Mouse (Mus musculus): ENCODE measurements around the gene Pold2. TPM values are rescaled to one million over a fixed set of nuclear protein-coding genes. Genes with fewer than 3 reads are reported as not detected.
"Not testable (repeated sequence)": the region's sequence is repeated elsewhere in the genome, so short reads cannot be mapped to it uniquely, and the experiment has no call there.

Pold2 gene
- polyA plus RNA-seq, 1 experiment from 2014 or later: 27.0 TPM

GRCm38 (mm10) chr11:5897230-5897629, 19.1 kb upstream of the Pold2 start:
- ATAC-seq (no peak), DNase-seq (no peak)
- H3K4me2 ChIP-seq (ENCODE audit: low read depth, low read length): no peak overlapping the region
- H3K9me3 ChIP-seq (ENCODE audit: low read length): no peaks in the 10 kb centered on the region
- peaks cover 36% of the 10 kb centered on the region for H3K27me3 ChIP-seq (ENCODE audit: insufficient read depth, low read length)
- TF ChIP-seq EP300 (IDR thresholded peaks at IDR 0.05; ENCODE audit: low read depth): no peak
- TF ChIP-seq CTCF (IDR thresholded peaks at IDR 0.05; ENCODE audit: low read depth): no peak
- 14% methylated on average over 16 of the region's 16 CpGs for WGBS (ENCODE audit: insufficient replicate concordance)
- no peak overlapping the region for H3K9ac ChIP-seq (replicated peaks)
- no peak overlapping the region for H3K27ac ChIP-seq (ENCODE audit: low read depth)
- no peaks in the 10 kb centered on the region for H3K36me3 ChIP-seq (replicated peaks; ENCODE audit: insufficient read depth, low read length)
- H3K4me3 ChIP-seq (ENCODE audit: low read depth, low read length): no peak overlapping the region
- H3K4me1 ChIP-seq (ENCODE audit: insufficient read depth): peaks cover 4% of the 10 kb centered on the region; the same call in 1 of the 2 replicates

DNA sequence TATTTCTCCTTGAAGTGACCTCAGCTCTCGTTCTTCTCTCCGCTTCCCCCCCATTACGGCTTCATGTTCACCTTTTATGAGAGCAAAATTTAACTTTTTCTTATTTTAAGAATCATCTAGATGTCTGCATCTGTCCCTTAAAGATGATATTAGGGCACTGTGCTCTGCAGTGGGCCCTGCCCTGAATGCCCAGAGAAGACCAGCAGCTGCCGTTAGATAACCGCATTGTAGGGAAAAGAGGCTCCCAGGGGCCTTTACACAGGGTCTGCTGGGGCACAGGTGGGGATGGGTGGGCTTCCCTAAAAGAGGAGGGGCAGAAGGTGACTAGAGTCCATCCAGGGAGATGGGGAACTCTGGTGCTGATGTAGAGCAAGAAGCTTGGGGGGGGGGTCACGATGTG, 15.7 kb upstream of the Pold2 start:
- DNase-seq (no peak), ATAC-seq (no peak)
- no peak for TF ChIP-seq CTCF (IDR thresholded peaks at IDR 0.05; ENCODE audit: low read depth)
- TF ChIP-seq EP300 (IDR thresholded peaks at IDR 0.05; ENCODE audit: low read depth): no peak
- peaks cover 18% of the 10 kb centered on the region for H3K27me3 ChIP-seq (ENCODE audit: insufficient read depth, low read length)
- H3K4me1 ChIP-seq (ENCODE audit: insufficient read depth): peaks cover 4% of the 10 kb centered on the region; the same call in 1 of the 2 replicates
- WGBS (ENCODE audit: insufficient replicate concordance): 85% methylated on average over 6 of the region's 6 CpGs
- H3K9me3 ChIP-seq (ENCODE audit: low read length): no peaks in the 10 kb centered on the region
- H3K36me3 ChIP-seq (replicated peaks; ENCODE audit: insufficient read depth, low read length): no peaks in the 10 kb centered on the region
- no peak overlapping the region for H3K9ac ChIP-seq (replicated peaks)
- H3K4me3 ChIP-seq (ENCODE audit: low read depth, low read length): no peak overlapping the region
- H3K27ac ChIP-seq (ENCODE audit: low read depth): no peak overlapping the region
- no peak overlapping the region for H3K4me2 ChIP-seq (ENCODE audit: low read depth, low read length)

DNA sequence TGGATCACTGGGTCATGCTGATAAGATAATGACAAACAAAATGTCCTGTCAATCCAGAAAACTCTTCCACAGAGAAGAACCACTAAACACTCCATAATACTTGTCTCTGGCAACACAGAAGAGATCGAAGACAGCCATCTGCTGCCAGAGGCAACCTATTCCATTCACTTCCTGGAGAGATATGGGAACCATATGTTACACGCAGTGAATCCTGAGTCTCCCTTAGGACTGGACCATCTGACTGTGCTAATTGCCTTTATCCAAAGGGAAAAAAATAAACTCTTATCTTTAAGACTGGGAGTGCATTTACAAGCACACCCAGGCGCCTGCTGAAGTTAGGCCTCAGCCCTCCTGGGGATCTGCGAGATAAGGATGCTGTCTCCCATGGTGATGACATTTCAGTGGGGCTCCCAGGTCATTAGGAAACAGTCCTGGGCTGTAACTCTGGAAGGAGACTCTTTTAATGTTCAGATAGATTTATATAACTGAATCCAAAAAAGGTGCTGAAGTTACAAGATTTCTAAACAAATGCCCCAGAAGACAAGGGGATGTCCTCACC, 14.8 kb upstream of the Pold2 start:
- H3K27me3 ChIP-seq (ENCODE audit: insufficient read depth, low read length): peaks cover 12% of the 10 kb centered on the region
- H3K27ac ChIP-seq (ENCODE audit: low read depth): no peak overlapping the region
- TF ChIP-seq CTCF (IDR thresholded peaks at IDR 0.05; ENCODE audit: low read depth) (no peak), EP300 (IDR thresholded peaks at IDR 0.05; ENCODE audit: low read depth) (no peak)
- 53% methylated on average over 4 of the region's 4 CpGs for WGBS (ENCODE audit: insufficient replicate concordance)
- ATAC-seq: no peak
- peaks cover 4% of the 10 kb centered on the region; the same call in 1 of the 2 replicates for H3K4me1 ChIP-seq (ENCODE audit: insufficient read depth)
- DNase-seq: no peak
- no peaks in the 10 kb centered on the region for H3K9me3 ChIP-seq (ENCODE audit: low read length)
- no peaks in the 10 kb centered on the region for H3K36me3 ChIP-seq (replicated peaks; ENCODE audit: insufficient read depth, low read length)
- H3K9ac ChIP-seq (replicated peaks): no peak overlapping the region
- H3K4me3 ChIP-seq (ENCODE audit: low read depth, low read length): no peak overlapping the region
- H3K4me2 ChIP-seq (ENCODE audit: low read depth, low read length): no peak overlapping the region

GRCm38 (mm10) chr11:5892151-5892591, 14.1 kb upstream of the Pold2 start:
- no peak for TF ChIP-seq EP300 (IDR thresholded peaks at IDR 0.05; ENCODE audit: low read depth)
- TF ChIP-seq CTCF (IDR thresholded peaks at IDR 0.05; ENCODE audit: low read depth): no peak
- Histone ChIP-seq H3K36me3 (replicated peaks; ENCODE audit: insufficient read depth, low read length) (no peaks in the 10 kb centered on the region), H3K27me3 (ENCODE audit: insufficient read depth, low read length) (peaks cover 4% of the 10 kb centered on the region), H3K27ac (ENCODE audit: low read depth) (no peak overlapping the region), H3K4me1 (ENCODE audit: insufficient read depth) (0 out of 2 replicates have a peak, but pooled peaks cover 2% of the 10 kb centered on the region), H3K4me3 (ENCODE audit: low read depth, low read length) (no peak overlapping the region), H3K4me2 (ENCODE audit: low read depth, low read length) (no peak overlapping the region), H3K9me3 (ENCODE audit: low read length) (no peaks in the 10 kb centered on the region), H3K9ac (replicated peaks) (no peak overlapping the region)
- DNase-seq (no peak), ATAC-seq (no peak; the same call in 1 of the 2 replicates)
- WGBS (ENCODE audit: insufficient replicate concordance): 41% methylated on average over 8 of the region's 8 CpGs

DNA sequence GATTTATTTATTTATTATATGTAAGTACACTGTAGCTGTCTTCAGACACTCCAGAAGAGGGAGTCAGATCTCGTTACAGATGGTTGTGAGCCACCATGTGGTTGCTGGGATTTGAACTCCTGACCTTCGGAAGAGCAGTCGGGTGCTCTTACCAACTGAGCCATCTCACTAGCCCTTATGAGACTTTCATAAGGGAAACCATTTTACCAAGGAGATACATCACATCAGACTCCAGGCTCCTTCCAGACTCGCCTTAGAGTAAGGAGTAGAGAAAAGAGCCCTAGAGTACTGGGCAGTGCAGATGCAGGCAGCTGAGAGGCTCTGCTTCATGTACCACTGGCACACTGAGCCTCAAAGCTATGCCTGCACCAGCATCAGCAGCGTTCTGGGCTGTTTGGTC, 10.5 kb upstream of the Pold2 start:
- H3K9me3 ChIP-seq (ENCODE audit: low read length); ATAC-seq; H3K9ac ChIP-seq (replicated peaks); H3K36me3 ChIP-seq (replicated peaks; ENCODE audit: insufficient read depth, low read length); H3K4me2 ChIP-seq (ENCODE audit: low read depth, low read length); H3K27ac ChIP-seq (ENCODE audit: low read depth); H3K4me1 ChIP-seq (ENCODE audit: insufficient read depth); H3K27me3 ChIP-seq (ENCODE audit: insufficient read depth, low read length); H3K4me3 ChIP-seq (ENCODE audit: low read depth, low read length); DNase-seq: not testable (repeated sequence)
- WGBS (ENCODE audit: insufficient replicate concordance): 69% methylated on average over 5 of the region's 5 CpGs

- Histone ChIP-seq H3K36me3 (replicated peaks; ENCODE audit: insufficient read depth, low read length) (no peaks in the 10 kb centered on the region), H3K9me3 (ENCODE audit: low read length) (no peaks in the 10 kb centered on the region), H3K4me2 (ENCODE audit: low read depth, low read length) (no peak overlapping the region), H3K27me3 (ENCODE audit: insufficient read depth, low read length) (no peaks in the 10 kb centered on the region), H3K4me1 (ENCODE audit: insufficient read depth) (no peaks in the 10 kb centered on the region), H3K9ac (replicated peaks) (no peak overlapping the region), H3K4me3 (ENCODE audit: low read depth, low read length) (no peak overlapping the region), H3K27ac (ENCODE audit: low read depth) (no peak overlapping the region)
- WGBS (ENCODE audit: insufficient replicate concordance): 65% methylated on average over 5 of the region's 5 CpGs
- DNase-seq (no peak), ATAC-seq (no peak)
- no peak for TF ChIP-seq EP300 (IDR thresholded peaks at IDR 0.05; ENCODE audit: low read depth)
- no peak for TF ChIP-seq CTCF (IDR thresholded peaks at IDR 0.05; ENCODE audit: low read depth)
Observed at GRCm38 (mm10) chr11:5887250-5887649, 9.2 kb upstream of the Pold2 start.

GRCm38 (mm10) chr11:5886187-5886586, 8.1 kb upstream of the Pold2 start:
- H3K9me3 ChIP-seq (ENCODE audit: low read length): no peaks in the 10 kb centered on the region
- TF ChIP-seq EP300 (IDR thresholded peaks at IDR 0.05; ENCODE audit: low read depth) (no peak), CTCF (IDR thresholded peaks at IDR 0.05; ENCODE audit: low read depth) (peak; percentile 90)
- H3K36me3 ChIP-seq (replicated peaks; ENCODE audit: insufficient read depth, low read length): no peaks in the 10 kb centered on the region
- H3K4me3 ChIP-seq (ENCODE audit: low read depth, low read length): no peak overlapping the region
- peak; percentile 72 for DNase-seq
- WGBS (ENCODE audit: insufficient replicate concordance): 16% methylated on average over 9 of the region's 9 CpGs
- ATAC-seq: no peak
- H3K4me2 ChIP-seq (ENCODE audit: low read depth, low read length): no peak overlapping the region
- H3K27ac ChIP-seq (ENCODE audit: low read depth): no peak overlapping the region
- H3K9ac ChIP-seq (replicated peaks): no peak overlapping the region
- H3K4me1 ChIP-seq (ENCODE audit: insufficient read depth): no peaks in the 10 kb centered on the region
- H3K27me3 ChIP-seq (ENCODE audit: insufficient read depth, low read length): no peaks in the 10 kb centered on the region
